Comparison of ENCODE assay signal across 8 mouse cellular contexts in the genomic region with DNA sequence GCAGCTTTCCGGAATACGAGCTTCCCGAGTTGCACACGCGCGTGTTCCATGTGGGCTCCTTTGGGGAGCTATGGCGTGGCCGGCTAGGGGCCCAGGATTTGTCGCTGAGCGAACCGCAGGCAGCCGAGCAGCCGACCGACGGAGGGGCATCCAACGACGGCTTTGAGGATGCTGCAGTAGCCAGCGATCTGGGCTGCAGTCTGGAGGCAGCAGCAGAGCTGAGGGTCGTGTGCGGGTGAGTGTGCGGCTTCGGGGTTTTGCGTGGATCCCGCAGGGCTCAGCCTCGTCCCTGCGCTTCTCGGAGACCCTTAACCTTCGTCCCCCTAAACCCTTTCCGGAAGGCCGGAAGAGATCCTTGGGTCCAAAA. TPM values are rescaled to one million over a fixed set of nuclear protein-coding genes. Genes with fewer than 3 reads are reported as not detected.
DNase-seq lines count a peak whose midpoint lies in the region; ATAC-seq lines count a peak whose summit lies in the region.

No protein-coding gene starts in this region.

- peak overlapping the region; percentile 100 for H3K4me3 ChIP-seq in erythroblast, embryonic 14.5 days (replicated peaks)
- H3K4me3 ChIP-seq in forebrain, embryonic 12.5 days (replicated peaks) = peak overlapping the region; percentile 89
- H3K4me3 ChIP-seq in liver, embryonic 15.5 days (replicated peaks) = peak overlapping the region; percentile 96

- peak overlapping the region; percentile 89 for H3K9ac ChIP-seq in forebrain, embryonic 12.5 days
- peak overlapping the region; percentile 89 for H3K9ac ChIP-seq in liver, embryonic 15.5 days

- no peaks in the 10 kb centered on the region for H3K9me3 ChIP-seq in erythroblast, embryonic 14.5 days (ENCODE audit: control insufficient read depth, low read length)
- no peaks in the 10 kb centered on the region; the same call in 1 of the 2 replicates for H3K9me3 ChIP-seq in forebrain, embryonic 12.5 days
- no peaks in the 10 kb centered on the region for H3K9me3 ChIP-seq in liver, embryonic 15.5 days (replicated peaks)

- WGBS in forebrain, embryonic 12.5 days = 0% methylated on average over 30 of the region's 30 CpGs
- WGBS in liver, embryonic 15.5 days (ENCODE audit: insufficient replicate concordance) = under 1% methylated on average over 30 of the region's 30 CpGs

- no peak; the same call in 1 of the 2 replicates for ATAC-seq in erythroblast, adult 5-6 weeks (replicated peaks; ENCODE audit: low FRiP score, poor library complexity, severe bottlenecking)
- no peak for ATAC-seq in forebrain, embryonic 12.5 days (ENCODE audit: low FRiP score)
- ATAC-seq in liver, embryonic 15.5 days (ENCODE audit: insufficient read depth) = peak; percentile 47

- peak; percentile 27 for DNase-seq in 3T3-L1 (ENCODE audit: low read depth, low spot score)
- DNase-seq in adrenal gland, adult 2 months = no peak
- DNase-seq in thymus, adult 18-20 months = no peak
- DNase-seq in cerebellum, adult 18-20 months = no peak

- H3K4me1 ChIP-seq in erythroblast, embryonic 14.5 days (ENCODE audit: control insufficient read depth) = peaks cover 23% of the 10 kb centered on the region
- peaks cover 17% of the 10 kb centered on the region for H3K4me1 ChIP-seq in forebrain, embryonic 12.5 days
- peaks cover 18% of the 10 kb centered on the region for H3K4me1 ChIP-seq in liver, embryonic 15.5 days (replicated peaks)

- H3K27ac ChIP-seq in forebrain, embryonic 12.5 days = peak overlapping the region; percentile 86
- peak overlapping the region; percentile 67 for H3K27ac ChIP-seq in liver, embryonic 15.5 days (replicated peaks)

- peak overlapping the region; percentile 66 for H3K4me2 ChIP-seq in forebrain, embryonic 12.5 days
- peak overlapping the region; percentile 82 for H3K4me2 ChIP-seq in liver, embryonic 15.5 days

- peaks cover 2% of the 10 kb centered on the region for H3K36me3 ChIP-seq in erythroblast, embryonic 14.5 days (ENCODE audit: control insufficient read depth)
- H3K36me3 ChIP-seq in forebrain, embryonic 12.5 days (replicated peaks) = peaks cover 5% of the 10 kb centered on the region; the same call in 1 of the 2 replicates
- no peaks in the 10 kb centered on the region for H3K36me3 ChIP-seq in liver, embryonic 15.5 days (replicated peaks)

- H3K27me3 ChIP-seq in erythroblast, embryonic 14.5 days (ENCODE audit: control insufficient read depth) = no peaks in the 10 kb centered on the region
- no peaks in the 10 kb centered on the region for H3K27me3 ChIP-seq in forebrain, embryonic 12.5 days
- no peaks in the 10 kb centered on the region for H3K27me3 ChIP-seq in liver, embryonic 15.5 days

RNA-seq across cellular contexts. Expression of a gene that starts 0.3 kb away (rescaled TPM):
- 0.38 and 0.55 TPM in 2 replicates for polyA plus RNA-seq in erythroblast, embryonic 14.5 days (2012)
- 7.7 and 18.1 TPM in 2 replicates for total RNA-seq in erythroblast, adult 5-6 weeks (2015; ENCODE audit: low replicate concordance)
- total RNA-seq in erythroblast, adult 5-6 weeks (2017; ENCODE audit: low replicate concordance) = 7.5 and 12.0 TPM in 2 replicates
- 79.9 and 80.7 TPM in 2 replicates for polyA plus RNA-seq in forebrain, embryonic 12.5 days (2016; fragmentation: Nextera tagmentation; extraction: Ambion mirVana)
- polyA plus RNA-seq in liver, embryonic 15.5 days (2015; fragmentation: Nextera tagmentation; extraction: Ambion mirVana) = 8.6 and 8.7 TPM in 2 replicates
- total RNA-seq in adrenal gland, adult 2 months (2021) = 10 to 100 TPM; 19.2 to 22.5 TPM
- 22.7 and 28.5 TPM in 2 replicates for polyA plus RNA-seq in adrenal gland, adult 2 months (2012; rRNA removed)
